Mouse (Mus musculus) E14TG2a.4 (cell line): Measurements from ENCODE around the gene Ctnna3.

Experiments used
- CTCF ChIP-seq: conservative IDR thresholded peaks from 2 replicates; pipeline ENCODE4 v1.5.1; 2014; ENCODE audit warnings: low read length
- NANOG ChIP-seq: IDR thresholded peaks from 2 replicates; pipeline ENCODE4 v1.6.1; 2014; ENCODE audit warnings: borderline replicate concordance, low read length, mixed read lengths
- POU5F1 ChIP-seq: IDR thresholded peaks from 2 replicates; pipeline ENCODE4 v1.6.1; 2014; ENCODE audit warnings: low read length, borderline replicate concordance

GRCm38 (mm10) chr10:63772074-63772473 is 342.2 kb downstream of the Ctnna3 start:
- TF ChIP-seq CTCF (no peak), POU5F1 (no peak), NANOG (no peak)
